Mouse (Mus musculus): ENCODE data around the gene Per1.

DNA sequence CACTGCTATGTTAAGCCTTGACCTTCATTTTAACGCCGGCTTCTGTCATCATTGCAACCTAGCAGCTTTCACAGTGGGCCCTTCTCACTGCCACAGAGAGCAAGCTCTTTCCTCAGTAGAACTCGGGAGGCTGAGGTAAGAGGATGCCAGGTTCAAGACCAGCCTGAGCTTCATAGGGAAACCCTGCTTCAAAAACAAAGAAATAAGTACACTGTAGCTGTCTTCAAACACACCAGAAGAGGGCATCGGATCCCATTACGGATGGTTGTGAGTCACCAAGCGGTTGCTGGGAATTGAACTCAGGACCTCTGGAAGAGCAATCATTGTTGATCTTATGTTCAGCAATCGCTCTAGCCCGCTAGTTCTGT, 14.2 kb upstream of the Per1 start:
- TF ChIP-seq GATA1 (IDR thresholded peaks at IDR 0.05; ENCODE audit: borderline replicate concordance, low read length) (no peak), FLI1 (IDR thresholded peaks at IDR 0.05; ENCODE audit: low read length) (no peak)
